Mouse (Mus musculus): ENCODE data around the gene Clca3a1.

- TF ChIP-seq CTCF (IDR thresholded peaks at IDR 0.05; ENCODE audit: low read depth, low read length) (no peak), POLR2A (IDR thresholded peaks at IDR 0.05; ENCODE audit: insufficient read depth, low read length) (no peak), EP300 (IDR thresholded peaks at IDR 0.05; ENCODE audit: insufficient read depth, low read depth, low read length) (no peak)
These were observed 41.5 kb downstream of the Clca3a1 start for GRCm38 (mm10) chr3:144719088-144719900.
